Mouse (Mus musculus) forebrain, embryonic 14.5 days (tissue): ENCODE data around the gene Lsm2. TPM values are rescaled to one million over a fixed set of nuclear protein-coding genes. Genes with fewer than 3 reads are reported as not detected.
"Not testable (repeated sequence)": the region's sequence is repeated elsewhere in the genome, so short reads cannot be mapped to it uniquely, and the experiment has no call there.

Source experiments
- ATAC-seq: fragments of 200-750 bp; cut with Nextera tagmentation; 2 replicates; pipeline ENCODE4 v1.8.0; 2017; ENCODE audit warnings: mild to moderate bottlenecking, moderate library complexity
- DNase-seq: peaks from one replicate; pipeline ENCODE4 v3.0.0-alpha.2; 2015; ENCODE audit warnings: low spot score
- H3K27ac ChIP-seq: fragments of 300-500 bp; sonication (generic); 2 replicates; pipeline ENCODE4 v1.5.1; 2014; ENCODE audit warnings: low read depth, mild to moderate bottlenecking, control low read depth, low read length, moderate library complexity
- H3K27me3 ChIP-seq: fragments of 300-500 bp; sonication (generic); replicated peaks from 2 replicates; pipeline ENCODE4 v1.6.1; 2014; ENCODE audit warnings: low read length, control low read depth, mixed read lengths; ENCODE audit not compliant: control insufficient read depth, insufficient read depth
- H3K36me3 ChIP-seq: fragments of 300-500 bp; sonication (generic); 2 replicates; pipeline ENCODE4 v1.6.1; 2014; ENCODE audit warnings: low read length, control low read depth; ENCODE audit not compliant: control insufficient read depth, insufficient read depth
- H3K4me1 ChIP-seq: fragments of 300-500 bp; sonication (generic); 2 replicates; pipeline ENCODE4 v1.6.1; 2014; ENCODE audit warnings: antibody characterized with exemption, low read length, control low read depth; ENCODE audit not compliant: control insufficient read depth, insufficient read depth
- H3K4me2 ChIP-seq: fragments of 300-500 bp; sonication (generic); 2 replicates; pipeline ENCODE4 v1.6.1; 2014; ENCODE audit warnings: mild to moderate bottlenecking, control low read depth, low read length
- H3K4me3 ChIP-seq: fragments of 300-500 bp; sonication (generic); 2 replicates; pipeline ENCODE4 v1.5.1; 2014; ENCODE audit warnings: low read depth, low read length, control low read depth
- H3K9ac ChIP-seq: fragments of 300-500 bp; sonication (generic); 2 replicates; pipeline ENCODE4 v1.6.1; 2014; ENCODE audit warnings: mild to moderate bottlenecking, low read length, control low read depth, moderate library complexity
- H3K9me3 ChIP-seq: fragments of 300-500 bp; sonication (generic); replicated peaks from 2 replicates; pipeline ENCODE4 v1.6.1; 2016; ENCODE audit warnings: low read length, control low read depth, mixed read lengths; ENCODE audit not compliant: control insufficient read depth
- WGBS: fragments of 180-500 bp; shearing (Covaris S2); extraction: QIAGEN DNeasy Blood & Tissue Kit; methylation state at CpG from one replicate; pipeline ENCODE4 v1.1.7; 2014; 5-methylcytosine and 5-hydroxymethylcytosine counted together
- polyA plus RNA-seq: library from polyadenylated mRNA; unstranded; fragments of >200 nt; fragmentation: Nextera tagmentation; extraction: Ambion mirVana; gene quantifications from 2 replicates; pipeline ENCODE4 v1.2.1, GENCODE M21; 2014

The Lsm2 gene
- polyA plus RNA-seq, 1 experiment from 2014 or later: 148 TPM

GRCm38 (mm10) chr17:34972069-34972749 lies 9.5 kb upstream of the Lsm2 start, which contains the start of the genes Hspa1a and Hspa1l:
Gene Hspa1a (minus strand): TSS chr17:34972156.
Gene Hspa1l (plus strand): TSS chr17:34972703.
- H3K36me3 ChIP-seq, H3K27ac ChIP-seq, H3K9me3 ChIP-seq, H3K4me1 ChIP-seq: not testable (repeated sequence)
- Histone ChIP-seq H3K9ac (peak within 1 kb of the TSS; percentile 32; the same call in 1 of the 2 replicates), H3K27me3 (peaks cover 19% of the 10 kb centered on the region), H3K4me2 (peak within 1 kb of the TSS; percentile 77), H3K4me3 (peak within 1 kb of the TSS; percentile 28)
- peak; percentile 68 for DNase-seq
- 1% methylated on average over 26 of the region's 33 CpGs for WGBS
- peak; percentile 96 for ATAC-seq

- Histone ChIP-seq H3K4me2 (no peak overlapping the region), H3K9ac (no peak overlapping the region), H3K27ac (no peak overlapping the region), H3K4me1 (peaks cover 6% of the 10 kb centered on the region), H3K27me3 (no peaks in the 10 kb centered on the region), H3K36me3 (no peaks in the 10 kb centered on the region), H3K9me3 (no peaks in the 10 kb centered on the region), H3K4me3 (no peak overlapping the region)
- WGBS: 83% methylated on average over 3 of the region's 3 CpGs
- DNase-seq (no peak), ATAC-seq (no peak)
These were observed 5.8 kb upstream of the Lsm2 start for GRCm38 (mm10) chr17:34975581-34976492.

GRCm38 (mm10) chr17:34977000-34977399 lies 4.7 kb upstream of the Lsm2 start:
- H3K9ac ChIP-seq: no peak overlapping the region
- H3K9me3 ChIP-seq: no peaks in the 10 kb centered on the region
- ATAC-seq (no peak), DNase-seq (no peak)
- H3K4me2 ChIP-seq: no peak overlapping the region
- no peak overlapping the region for H3K4me3 ChIP-seq
- H3K4me1 ChIP-seq: peaks cover 10% of the 10 kb centered on the region
- 95% methylated on average over 20 of the region's 20 CpGs for WGBS
- no peak overlapping the region for H3K27ac ChIP-seq
- no peaks in the 10 kb centered on the region for H3K36me3 ChIP-seq
- no peaks in the 10 kb centered on the region for H3K27me3 ChIP-seq

GRCm38 (mm10) chr17:34978239-34978638 lies 3.4 kb upstream of the Lsm2 start:
- 95% methylated on average over 27 of the region's 27 CpGs for WGBS
- no peak overlapping the region for H3K9ac ChIP-seq
- no peak for DNase-seq

DNA sequence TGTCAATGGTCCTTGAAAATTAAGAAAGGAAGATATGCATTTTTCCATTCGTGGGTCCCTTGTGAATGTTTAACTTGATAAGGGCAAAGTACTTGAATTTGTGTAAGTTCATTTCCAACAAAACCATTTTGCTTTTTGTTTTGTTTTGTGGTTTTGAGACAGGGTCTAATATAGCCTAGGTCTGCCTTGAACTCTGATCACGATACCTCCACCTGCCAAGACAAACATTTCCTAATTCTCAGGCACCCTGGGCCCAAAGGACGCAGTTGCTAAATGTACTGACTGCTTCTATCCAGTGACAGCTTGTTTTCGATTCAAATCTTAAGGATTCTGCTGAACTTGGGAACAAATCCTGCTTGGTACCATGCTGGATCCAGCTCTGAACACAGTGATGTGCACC lies 2.0 kb upstream of the Lsm2 start:
- Histone ChIP-seq H3K4me1 (peaks cover 12% of the 10 kb centered on the region), H3K27ac (no peak overlapping the region), H3K4me3 (no peak overlapping the region), H3K9me3 (no peaks in the 10 kb centered on the region), H3K4me2 (no peak overlapping the region), H3K9ac (no peak overlapping the region), H3K27me3 (no peaks in the 10 kb centered on the region), H3K36me3 (no peaks in the 10 kb centered on the region)
- no peak for ATAC-seq
- WGBS: 94% methylated on average over 4 of the region's 4 CpGs
- DNase-seq: no peak

More at GRCm38 (mm10) chr17:34978239-34978638, 3.4 kb upstream of the Lsm2 start:
- Histone ChIP-seq H3K36me3 (no peaks in the 10 kb centered on the region), H3K4me1 (peaks cover 12% of the 10 kb centered on the region), H3K27me3 (no peaks in the 10 kb centered on the region), H3K4me3 (no peak overlapping the region), H3K4me2 (no peak overlapping the region), H3K9me3 (no peaks in the 10 kb centered on the region), H3K27ac (no peak overlapping the region)
- no peak for ATAC-seq

GRCm38 (mm10) chr17:34980655-34981054 lies 1.0 kb upstream of the Lsm2 start:
- H3K27ac ChIP-seq: no peak overlapping the region

DNA sequence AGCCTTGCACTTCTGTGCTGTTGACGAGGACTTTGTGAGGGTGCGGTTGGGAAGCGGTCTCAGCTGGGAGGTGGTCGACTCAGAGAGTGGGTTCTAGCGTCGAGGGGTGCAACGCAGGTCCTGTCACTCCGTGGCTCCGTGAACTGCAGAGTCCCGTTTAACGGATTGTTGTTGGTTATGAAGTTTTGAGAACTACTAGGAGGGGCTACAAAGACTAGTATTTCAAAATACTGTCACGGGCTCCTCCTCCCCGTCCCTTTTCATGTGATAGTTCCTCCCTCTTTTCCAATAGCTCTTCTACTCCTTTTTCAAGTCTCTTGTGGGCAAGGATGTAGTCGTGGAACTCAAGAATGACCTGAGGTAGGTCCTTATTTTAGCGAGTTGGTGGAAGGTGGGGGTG lies 666 bp downstream of the Lsm2 start:
- Histone ChIP-seq H3K9ac (peak overlapping the region; percentile 90), H3K27ac (peak overlapping the region; percentile 96), H3K4me3 (peak overlapping the region; percentile 75), H3K27me3 (no peaks in the 10 kb centered on the region), H3K9me3 (no peaks in the 10 kb centered on the region), H3K36me3 (peaks cover 19% of the 10 kb centered on the region), H3K4me1 (peaks cover 12% of the 10 kb centered on the region), H3K4me2 (peak overlapping the region; percentile 67)
- ATAC-seq (no peak), DNase-seq (no peak)
- WGBS: under 1% methylated on average over 15 of the region's 15 CpGs

More at GRCm38 (mm10) chr17:34980655-34981054, 1.0 kb upstream of the Lsm2 start:
- peak overlapping the region; percentile 75 for H3K4me3 ChIP-seq
- H3K9me3 ChIP-seq: no peaks in the 10 kb centered on the region
- peaks cover 8% of the 10 kb centered on the region for H3K36me3 ChIP-seq
- no peaks in the 10 kb centered on the region for H3K27me3 ChIP-seq
- DNase-seq: peak; percentile 73
- H3K4me2 ChIP-seq: peak overlapping the region; percentile 67
- WGBS: 23% methylated on average over 2 of the region's 2 CpGs
- peaks cover 12% of the 10 kb centered on the region for H3K4me1 ChIP-seq
- ATAC-seq: no peak
- H3K9ac ChIP-seq: peak overlapping the region; percentile 90

DNA sequence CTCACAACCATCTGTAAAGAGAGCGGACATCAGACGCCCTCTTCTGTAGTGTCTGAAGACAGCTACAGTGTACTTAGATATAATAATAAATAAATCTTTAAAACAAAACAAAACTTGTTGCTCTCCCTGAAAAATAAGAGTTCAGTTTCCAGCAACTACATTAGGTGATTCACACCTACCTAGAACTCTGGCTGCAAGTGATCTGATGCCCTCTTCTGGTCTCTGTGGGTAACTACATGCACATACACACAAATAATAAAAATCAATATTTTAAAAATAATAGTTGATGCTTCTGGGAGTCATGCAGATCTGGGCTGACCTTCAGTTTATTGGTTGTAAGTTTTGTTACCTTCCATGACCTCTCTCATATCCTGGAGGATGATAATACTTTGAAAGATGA lies 2.6 kb downstream of the Lsm2 start:
- Histone ChIP-seq H3K4me2 (no peak overlapping the region), H3K4me1 (peaks cover 12% of the 10 kb centered on the region), H3K36me3 (peaks cover 26% of the 10 kb centered on the region), H3K9ac (no peak overlapping the region), H3K9me3 (no peaks in the 10 kb centered on the region), H3K27ac (no peak overlapping the region), H3K4me3 (no peak overlapping the region), H3K27me3 (no peaks in the 10 kb centered on the region)
- 76% methylated on average over 2 of the region's 2 CpGs for WGBS
- ATAC-seq: no peak
- peak; percentile 53 for DNase-seq
